21 mouse cellular contexts compared by ENCODE assay signal in genomic region chr15:78535723-78536421, GRCm38 (mm10). TPM values are rescaled to one million over a fixed set of nuclear protein-coding genes. Genes with fewer than 3 reads are reported as not detected.
DNase-seq lines count a peak whose midpoint lies in the region; ATAC-seq and TF ChIP-seq lines count a peak whose summit lies in the region.
"Had no signal": no experiment of that assay in that cellular context is flagged by ENCODE, and none has a peak within 500 bp of the region (broad histone marks: within the 10 kb centered on the region; RNA-seq: fewer than 3 reads in every experiment).

No protein-coding gene starts in this region.

- no peaks in the 10 kb centered on the region for H3K36me3 ChIP-seq in forebrain, postnatal 0 days (ENCODE audit: insufficient read depth)
- no peaks in the 10 kb centered on the region for H3K36me3 ChIP-seq in forebrain, embryonic 15.5 days
- H3K36me3 ChIP-seq in midbrain, embryonic 14.5 days (ENCODE audit: control insufficient read depth, insufficient read depth, low read length), result no peaks in the 10 kb centered on the region
- H3K36me3 ChIP-seq: embryonic facial prominence, embryonic 13.5 days; liver, embryonic 15.5 days had no signal

- no peak for DNase-seq in forebrain, postnatal 0 days
- peak; percentile 42 for DNase-seq in R1 (ENCODE audit: low read depth, low spot score)
- DNase-seq in ZHBTc4 (ENCODE audit: low read depth, low spot score), result peak; percentile 45
- DNase-seq in midbrain, embryonic 14.5 days, result peak; percentile 66
- no peak for DNase-seq in spleen, postnatal 4 days (ENCODE audit: low spot score in 2 of 2)
- DNase-seq: cerebellum, adult 9-11 months; gastrocnemius, postnatal 10 days; heart, adult 18-20 months; heart, postnatal 4 days; kidney, postnatal 4 days; layer of hippocampus, adult 9-11 months; retina, postnatal 1 day; thymus, postnatal 14 days had no signal

- no peaks in the 10 kb centered on the region for H3K9me3 ChIP-seq in forebrain, postnatal 0 days (ENCODE audit: low read length)
- H3K9me3 ChIP-seq in forebrain, embryonic 15.5 days, result no peaks in the 10 kb centered on the region
- H3K9me3 ChIP-seq in midbrain, embryonic 14.5 days (ENCODE audit: control insufficient read depth, low read length), result no peaks in the 10 kb centered on the region
- H3K9me3 ChIP-seq: embryonic facial prominence, embryonic 13.5 days; liver, embryonic 15.5 days had no signal

- no peaks in the 10 kb centered on the region for H3K27me3 ChIP-seq in forebrain, postnatal 0 days (ENCODE audit: insufficient read depth, low read length)
- no peaks in the 10 kb centered on the region for H3K27me3 ChIP-seq in forebrain, embryonic 15.5 days
- no peaks in the 10 kb centered on the region for H3K27me3 ChIP-seq in midbrain, embryonic 14.5 days (ENCODE audit: control insufficient read depth, insufficient read depth, low read length)

- no peak for ATAC-seq in forebrain, postnatal 0 days
- no peak for ATAC-seq in forebrain, embryonic 15.5 days (replicated peaks)
- no peak for ATAC-seq in midbrain, embryonic 14.5 days (ENCODE audit: low FRiP score, low TSS enrichment)
- ATAC-seq in megakaryocyte-erythroid progenitor cell, adult 5-6 weeks (replicated peaks; ENCODE audit: low FRiP score, low TSS enrichment, poor library complexity, severe bottlenecking), result no peak
- ATAC-seq: inflammation-experienced regulatory T-cells, adult 6 months had no signal

- no peaks in the 10 kb centered on the region for H3K4me1 ChIP-seq in forebrain, postnatal 0 days (ENCODE audit: insufficient read depth)
- H3K4me1 ChIP-seq in forebrain, embryonic 15.5 days, result peaks cover 17% of the 10 kb centered on the region
- peaks cover 17% of the 10 kb centered on the region; the same call in 1 of the 2 replicates for H3K4me1 ChIP-seq in midbrain, embryonic 14.5 days (ENCODE audit: control insufficient read depth, insufficient read depth, low read length)

- no peak overlapping the region for H3K27ac ChIP-seq in forebrain, postnatal 0 days (ENCODE audit: low read depth, low read length)
- H3K27ac ChIP-seq in forebrain, embryonic 15.5 days (replicated peaks), result no peak overlapping the region
- peak overlapping the region; percentile 57 for H3K27ac ChIP-seq in midbrain, embryonic 14.5 days (replicated peaks; ENCODE audit: low read depth, low read length)
- H3K27ac ChIP-seq: embryonic facial prominence, embryonic 13.5 days; liver, embryonic 15.5 days; macrophage had no signal

- 48% methylated on average over 10 of the region's 10 CpGs for WGBS in forebrain, postnatal 0 days
- 51% methylated on average over 10 of the region's 10 CpGs for WGBS in forebrain, embryonic 15.5 days
- WGBS in midbrain, embryonic 14.5 days, result 32% methylated on average over 10 of the region's 10 CpGs

- H3K9ac ChIP-seq in forebrain, postnatal 0 days, result 0 out of 2 replicates have a peak overlapping the region, but pooled peaks have one; percentile 3
- no peak overlapping the region for H3K9ac ChIP-seq in forebrain, embryonic 15.5 days (replicated peaks)
- H3K9ac ChIP-seq in midbrain, embryonic 14.5 days (replicated peaks; ENCODE audit: low read length), result 0 out of 2 replicates have a peak overlapping the region, but pooled peaks have one; percentile 16
- H3K9ac ChIP-seq: embryonic facial prominence, embryonic 13.5 days; liver, embryonic 15.5 days had no signal

- H3K4me3 ChIP-seq in forebrain, postnatal 0 days (ENCODE audit: low read depth, low read length), result no peak overlapping the region
- no peak overlapping the region for H3K4me3 ChIP-seq in forebrain, embryonic 15.5 days
- no peak overlapping the region for H3K4me3 ChIP-seq in midbrain, embryonic 14.5 days (replicated peaks; ENCODE audit: low read depth, low read length)
- H3K4me3 ChIP-seq: embryonic facial prominence, embryonic 13.5 days; liver, embryonic 15.5 days had no signal

- no peak overlapping the region for H3K4me2 ChIP-seq in forebrain, postnatal 0 days (ENCODE audit: low read depth)
- no peak overlapping the region for H3K4me2 ChIP-seq in forebrain, embryonic 15.5 days (replicated peaks)
- H3K4me2 ChIP-seq in midbrain, embryonic 14.5 days (ENCODE audit: low read length), result no peak overlapping the region
- H3K4me2 ChIP-seq: embryonic facial prominence, embryonic 13.5 days; liver, embryonic 15.5 days had no signal

- no peak for TF ChIP-seq CTCF in forebrain, postnatal 0 days (IDR thresholded peaks at IDR 0.05; ENCODE audit: low read depth)

RNA-seq across cellular contexts. Expression of gene C1qtnf6, which starts 4.7 kb away (rescaled TPM):
- 2.0 and 4.0 TPM in 2 replicates for total RNA-seq in forebrain, postnatal 0 days (2014; rRNA removed)
- 9.6 and 10.2 TPM in 2 replicates for polyA plus RNA-seq in forebrain, postnatal 0 days (2015; fragmentation: Nextera tagmentation; extraction: Ambion mirVana)
- polyA plus RNA-seq in forebrain, embryonic 15.5 days (2015; fragmentation: Nextera tagmentation; extraction: Ambion mirVana), result 4.2 and 4.9 TPM in 2 replicates
- polyA plus RNA-seq in midbrain, embryonic 14.5 days (2014; fragmentation: Nextera tagmentation; extraction: Ambion mirVana), result 5.6 and 7.3 TPM in 2 replicates
- total RNA-seq in megakaryocyte-erythroid progenitor cell, adult 5-6 weeks (2014; fragmentation: Nextera tagmentation), result 3.1 and 6.9 TPM in 2 replicates
- 0.14 and 1.7 TPM in 2 replicates for total RNA-seq in megakaryocyte-erythroid progenitor cell, adult 5-6 weeks (2017)

RNA-seq across cellular contexts. Expression of gene Sstr3, which starts 8.6 kb away (rescaled TPM):
- 2.8 and 3.3 TPM in 2 replicates for total RNA-seq in forebrain, postnatal 0 days (2014; rRNA removed)
- polyA plus RNA-seq in forebrain, postnatal 0 days (2015; fragmentation: Nextera tagmentation; extraction: Ambion mirVana), result 0.71 and 0.73 TPM in 2 replicates
- 1.0 and 1.4 TPM in 2 replicates for polyA plus RNA-seq in forebrain, embryonic 15.5 days (2015; fragmentation: Nextera tagmentation; extraction: Ambion mirVana)
- 0.18 and 0.23 TPM in 2 replicates for polyA plus RNA-seq in midbrain, embryonic 14.5 days (2014; fragmentation: Nextera tagmentation; extraction: Ambion mirVana)
- total RNA-seq in megakaryocyte-erythroid progenitor cell, adult 5-6 weeks (2014; fragmentation: Nextera tagmentation), result not detected in 2 replicates
- not detected in 2 replicates for total RNA-seq in megakaryocyte-erythroid progenitor cell, adult 5-6 weeks (2017)
- total RNA-seq: heart, adult 18-20 months had no signal
- polyA plus RNA-seq: embryonic facial prominence, embryonic 13.5 days; heart, embryonic 14.5 days; liver, embryonic 15.5 days; macrophage had no signal

RNA-seq across cellular contexts. Expression of gene Rac2, which starts 36.7 kb away (rescaled TPM):
- 1.1 and 1.4 TPM in 2 replicates for total RNA-seq in forebrain, postnatal 0 days (2014; rRNA removed)
- polyA plus RNA-seq in forebrain, postnatal 0 days (2015; fragmentation: Nextera tagmentation; extraction: Ambion mirVana), result 5.9 and 6.5 TPM in 2 replicates
- 3.1 and 7.5 TPM in 2 replicates for polyA plus RNA-seq in forebrain, embryonic 15.5 days (2015; fragmentation: Nextera tagmentation; extraction: Ambion mirVana)
- 3.7 and 7.0 TPM in 2 replicates for polyA plus RNA-seq in midbrain, embryonic 14.5 days (2014; fragmentation: Nextera tagmentation; extraction: Ambion mirVana)
- total RNA-seq in megakaryocyte-erythroid progenitor cell, adult 5-6 weeks (2014; fragmentation: Nextera tagmentation), result 134 and 169 TPM in 2 replicates
- 33.0 and 80.9 TPM in 2 replicates for total RNA-seq in megakaryocyte-erythroid progenitor cell, adult 5-6 weeks (2017)

RNA-seq across cellular contexts. Expression of gene Il2rb, which starts 40.8 kb away (rescaled TPM):
- 0.14 TPM in 1 of 2 replicates, not detected in the other for total RNA-seq in forebrain, postnatal 0 days (2014; rRNA removed)
- 0.03 and 0.22 TPM in 2 replicates for polyA plus RNA-seq in forebrain, postnatal 0 days (2015; fragmentation: Nextera tagmentation; extraction: Ambion mirVana)
- polyA plus RNA-seq in forebrain, embryonic 15.5 days (2015; fragmentation: Nextera tagmentation; extraction: Ambion mirVana), result not detected in 2 replicates
- polyA plus RNA-seq in midbrain, embryonic 14.5 days (2014; fragmentation: Nextera tagmentation; extraction: Ambion mirVana), result 0.08 and 0.11 TPM in 2 replicates
- total RNA-seq in megakaryocyte-erythroid progenitor cell, adult 5-6 weeks (2014; fragmentation: Nextera tagmentation), result 8.6 and 18.4 TPM in 2 replicates
- total RNA-seq in megakaryocyte-erythroid progenitor cell, adult 5-6 weeks (2017), result 0.88 and 9.5 TPM in 2 replicates
- polyA plus RNA-seq: neural tube, embryonic 11.5 days had no signal

Comparison
In these comparisons a context has a peak if more than half of its experiments do, and no peak if none do; other contexts are left out.
1. DNase-seq: peak in R1 (single experiment), ZHBTc4 (single experiment) and midbrain, embryonic 14.5 days (single experiment); none in forebrain, postnatal 0 days (single experiment) and spleen, postnatal 4 days (0 of 2).